Mouse (Mus musculus): ENCODE data around the gene Capza1. TPM values are rescaled to one million over a fixed set of nuclear protein-coding genes. Genes with fewer than 3 reads are reported as not detected.
"Not testable (repeated sequence)": the region's sequence is repeated elsewhere in the genome, so short reads cannot be mapped to it uniquely, and the experiment has no call there.

The Capza1 gene
- total RNA-seq, 2 experiments from 2014 or later, result 145 to 213 TPM

- peak; percentile 78 for ATAC-seq (replicated peaks; ENCODE audit: low FRiP score, low TSS enrichment, poor library complexity, severe bottlenecking)
Observed at GRCm38 (mm10) chr3:104817991-104818748, 46.1 kb downstream of the Capza1 start, which contains the start of gene Mov10. Gene Mov10, minus strand, starts transcription at chr3:104818563.

DNA sequence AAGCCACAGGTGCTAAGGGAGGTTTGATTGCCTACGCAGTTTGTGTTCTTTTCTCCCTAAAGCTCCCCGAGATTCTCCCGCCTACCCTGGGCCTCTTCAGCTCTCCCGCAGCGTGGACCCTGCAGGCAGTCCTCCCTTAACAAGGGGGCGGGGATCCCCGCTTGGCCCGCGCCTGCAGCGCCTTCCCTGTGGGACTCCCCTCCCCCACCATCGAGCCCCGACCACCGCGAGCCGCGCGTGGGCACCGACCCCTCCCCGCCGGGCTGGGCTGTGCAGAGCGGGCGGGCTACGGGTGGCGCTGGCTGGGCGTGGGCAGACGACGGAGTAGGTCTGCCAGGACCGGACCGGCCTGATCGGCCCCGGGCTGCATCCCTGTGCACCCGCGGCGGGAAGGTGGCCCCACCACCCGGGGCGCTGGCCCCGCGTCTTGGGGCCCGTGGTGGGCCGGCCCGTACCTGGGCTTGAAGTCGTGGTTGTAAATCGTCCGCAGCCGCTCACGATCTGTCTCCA is 46.8 kb downstream of the Capza1 start:
- peak; percentile 42 for ATAC-seq (replicated peaks; ENCODE audit: low FRiP score, low TSS enrichment, poor library complexity, severe bottlenecking)

DNA sequence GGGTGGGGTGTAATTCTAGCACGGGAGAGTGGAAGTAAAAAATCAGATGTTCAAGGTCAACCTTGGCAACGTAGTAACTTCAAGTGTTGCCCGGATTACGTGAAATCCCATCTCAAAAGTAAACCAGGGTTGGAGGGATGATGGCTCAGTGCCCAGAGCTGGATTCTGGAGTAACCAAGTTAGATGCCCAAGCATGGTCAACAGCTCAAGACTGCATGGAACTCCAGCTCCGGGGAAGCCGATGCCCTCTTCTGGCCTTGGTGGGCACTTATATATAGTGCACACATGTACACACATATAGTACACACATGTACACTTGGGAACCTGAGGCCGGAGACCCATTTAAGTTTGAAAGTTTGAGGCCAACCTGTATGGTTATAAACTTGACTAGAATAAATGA is 48.2 kb downstream of the Capza1 start:
- no peak for ATAC-seq (replicated peaks; ENCODE audit: low FRiP score, low TSS enrichment, poor library complexity, severe bottlenecking)

DNA sequence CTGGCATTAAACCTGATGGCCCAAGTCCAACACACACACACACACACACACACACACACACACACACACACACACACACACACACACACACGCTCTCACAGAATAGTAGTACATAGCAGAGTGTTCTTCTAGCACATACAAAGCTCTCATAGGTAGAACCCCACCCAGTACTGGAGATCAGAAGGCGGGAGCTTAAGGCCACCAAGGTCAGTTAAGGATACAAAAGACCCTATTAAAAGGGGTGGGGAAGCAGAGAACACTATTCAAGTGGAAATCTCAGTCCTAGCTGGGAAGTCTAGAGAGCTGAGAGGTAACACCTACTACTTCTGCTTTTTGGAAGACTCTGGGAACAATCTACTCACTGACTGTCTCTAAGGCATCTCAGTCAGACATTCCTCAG is 49.0 kb downstream of the Capza1 start:
- no peak for ATAC-seq (replicated peaks; ENCODE audit: low FRiP score, low TSS enrichment, poor library complexity, severe bottlenecking)

- ATAC-seq (replicated peaks; ENCODE audit: low FRiP score, low TSS enrichment, poor library complexity, severe bottlenecking), result no peak
Observed at GRCm38 (mm10) chr3:104814746-104815145, 49.6 kb downstream of the Capza1 start.

DNA sequence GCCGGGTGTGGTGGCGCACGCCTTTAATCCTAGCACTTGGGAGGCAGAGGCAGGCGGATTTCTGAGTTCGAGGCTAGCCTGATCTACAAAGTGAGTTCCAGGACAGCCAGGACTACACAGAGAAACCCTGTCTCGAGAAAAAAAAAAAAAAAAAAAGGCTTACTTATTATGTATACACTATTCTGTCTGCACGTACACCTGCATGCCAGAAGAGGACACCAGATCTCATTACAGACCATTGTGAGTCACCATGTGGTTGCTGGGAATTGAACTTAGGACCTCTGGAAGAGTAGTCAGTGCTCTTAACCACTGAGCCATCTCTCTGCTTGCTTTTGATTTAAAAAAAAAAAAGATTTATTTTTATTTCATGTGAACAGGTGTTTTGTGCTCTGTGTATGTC is 51.1 kb downstream of the Capza1 start:
- ATAC-seq (replicated peaks; ENCODE audit: low FRiP score, low TSS enrichment, poor library complexity, severe bottlenecking), result not testable (repeated sequence)

GRCm38 (mm10) chr3:104812254-104812653 is 52.1 kb downstream of the Capza1 start:
- no peak for ATAC-seq (replicated peaks; ENCODE audit: low FRiP score, low TSS enrichment, poor library complexity, severe bottlenecking)

DNA sequence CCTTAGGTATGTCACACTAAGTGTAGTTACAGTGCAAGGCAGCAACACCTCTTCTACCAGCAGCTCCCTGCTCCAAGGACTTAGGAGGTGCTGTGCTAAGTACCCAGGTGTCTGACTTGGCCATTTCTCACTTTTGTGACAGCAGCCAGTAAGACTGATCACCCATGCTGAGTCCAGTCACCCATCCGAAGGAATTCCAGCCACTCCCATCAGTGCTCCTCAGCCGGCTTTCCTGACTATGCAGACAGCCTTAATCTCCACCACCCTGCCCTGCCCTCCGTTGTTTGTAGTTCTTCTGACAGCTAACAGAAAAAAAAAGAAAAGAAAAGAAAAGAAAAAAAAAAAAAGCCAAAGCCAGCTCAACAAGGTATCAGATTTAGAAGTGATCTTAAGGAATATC is 52.6 kb downstream of the Capza1 start:
- ATAC-seq (replicated peaks; ENCODE audit: low FRiP score, low TSS enrichment, poor library complexity, severe bottlenecking), result no peak

DNA sequence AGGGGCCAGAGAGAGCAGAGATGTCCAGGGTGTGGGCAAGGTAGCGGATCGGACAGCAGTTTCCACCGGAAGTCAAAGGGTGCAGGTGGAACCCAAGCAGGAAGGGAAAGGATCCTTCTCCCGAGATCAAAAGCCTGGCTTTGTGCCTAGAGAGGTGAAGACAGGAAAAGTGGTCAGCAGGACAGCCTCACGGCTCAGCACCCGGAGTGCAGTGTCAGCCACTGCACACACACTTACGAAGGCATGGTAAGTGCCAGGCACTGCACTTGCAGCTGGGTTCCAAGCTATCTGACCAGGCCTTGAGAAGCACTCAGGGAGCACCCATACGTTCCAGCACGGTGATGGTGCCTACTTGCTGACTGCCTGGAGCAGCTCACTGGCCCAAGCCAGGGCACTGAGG is 58.8 kb downstream of the Capza1 start:
- no peak for ATAC-seq (replicated peaks; ENCODE audit: low FRiP score, low TSS enrichment, poor library complexity, severe bottlenecking)

GRCm38 (mm10) chr3:104804312-104804711 is 60.0 kb downstream of the Capza1 start:
- ATAC-seq (replicated peaks; ENCODE audit: low FRiP score, low TSS enrichment, poor library complexity, severe bottlenecking), result no peak

DNA sequence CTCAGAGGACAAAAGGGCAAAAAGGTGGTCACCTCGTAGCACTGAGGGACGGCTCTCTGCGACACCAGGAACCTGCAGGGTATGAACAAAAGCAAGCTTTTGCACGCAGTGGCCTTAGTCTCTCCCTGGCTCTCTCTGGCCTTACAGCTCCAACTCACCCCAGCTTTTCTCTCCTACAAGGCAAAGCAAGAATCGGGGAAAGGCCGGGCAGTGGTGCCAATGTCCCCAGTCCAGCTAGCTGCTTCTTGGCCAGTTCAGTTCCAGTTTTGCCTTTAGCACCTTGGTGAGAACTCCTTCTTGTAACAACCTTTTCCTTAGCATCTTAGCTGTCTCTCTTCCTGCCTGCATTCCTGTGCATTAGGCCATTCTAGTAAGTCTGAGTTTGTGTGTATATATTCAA is 62.8 kb downstream of the Capza1 start:
- no peak for ATAC-seq (replicated peaks; ENCODE audit: low FRiP score, low TSS enrichment, poor library complexity, severe bottlenecking)

DNA sequence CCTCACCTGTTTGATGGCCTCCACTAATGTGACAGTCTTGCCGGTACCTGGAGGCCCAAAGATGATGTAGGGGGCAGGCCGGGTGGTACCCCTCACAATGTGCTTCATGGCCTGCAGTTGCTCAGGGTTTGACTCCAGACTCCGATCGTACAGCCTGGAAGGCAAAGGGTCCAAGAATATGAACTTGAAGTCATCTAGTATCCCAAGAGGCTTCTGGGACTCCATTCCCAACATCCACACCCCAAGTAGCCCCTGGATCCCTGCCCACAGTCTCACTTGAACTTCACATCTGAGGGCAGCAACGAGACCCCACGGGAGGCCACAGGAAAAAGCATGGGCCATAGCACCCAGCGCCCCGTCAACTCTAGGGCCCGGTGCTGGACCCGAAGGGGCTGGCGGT is 63.6 kb downstream of the Capza1 start:
- no peak for ATAC-seq (replicated peaks; ENCODE audit: low FRiP score, low TSS enrichment, poor library complexity, severe bottlenecking)

GRCm38 (mm10) chr3:104796430-104797082 is 67.7 kb downstream of the Capza1 start:
- ATAC-seq (replicated peaks; ENCODE audit: low FRiP score, low TSS enrichment, poor library complexity, severe bottlenecking), result no peak

DNA sequence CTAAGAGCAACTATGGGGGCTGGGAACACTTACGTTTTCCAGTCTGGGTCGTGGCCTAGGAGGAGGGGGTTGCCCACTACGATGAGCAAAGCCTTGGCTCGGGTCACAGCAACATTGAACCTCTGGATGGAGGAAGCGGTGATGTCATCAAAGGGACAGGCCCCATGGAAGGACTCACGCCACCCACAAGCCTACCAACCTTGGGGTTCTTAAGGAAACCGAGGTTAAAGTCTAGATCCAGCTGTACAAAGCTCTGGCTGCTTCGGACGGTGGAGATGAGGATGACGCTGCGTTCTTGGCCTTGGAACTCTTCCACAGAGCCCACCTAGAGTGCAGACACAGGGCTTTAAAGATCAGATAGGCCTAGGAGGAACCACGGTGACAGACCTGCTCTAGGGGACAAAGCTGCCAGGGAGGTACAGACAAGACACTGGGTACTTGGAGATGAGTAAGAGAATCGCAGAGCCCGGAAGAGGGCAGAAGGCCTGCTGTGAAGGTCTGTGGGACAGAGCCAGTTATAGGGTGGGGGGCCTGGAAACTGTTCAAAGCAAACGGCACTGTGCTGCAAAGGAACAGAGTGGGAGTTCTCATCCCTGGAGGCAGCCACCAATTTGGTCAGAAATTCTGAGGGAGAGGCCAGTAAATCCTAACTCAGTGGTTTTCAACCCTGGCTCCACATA is 68.5 kb downstream of the Capza1 start:
- no peak for ATAC-seq (replicated peaks; ENCODE audit: low FRiP score, low TSS enrichment, poor library complexity, severe bottlenecking)

- ATAC-seq (replicated peaks; ENCODE audit: low FRiP score, low TSS enrichment, poor library complexity, severe bottlenecking), result no peak
Observed at GRCm38 (mm10) chr3:104794953-104795470, 69.3 kb downstream of the Capza1 start.

GRCm38 (mm10) chr3:104793871-104794828 is 70.2 kb downstream of the Capza1 start:
- no peak for ATAC-seq (replicated peaks; ENCODE audit: low FRiP score, low TSS enrichment, poor library complexity, severe bottlenecking)

GRCm38 (mm10) chr3:104792360-104793270 is 71.7 kb downstream of the Capza1 start:
- no peak; the same call in 1 of the 2 replicates for ATAC-seq (replicated peaks; ENCODE audit: low FRiP score, low TSS enrichment, poor library complexity, severe bottlenecking)

- ATAC-seq (replicated peaks; ENCODE audit: low FRiP score, low TSS enrichment, poor library complexity, severe bottlenecking), result no peak
Observed at GRCm38 (mm10) chr3:104791671-104792070, 72.6 kb downstream of the Capza1 start.
